Mouse (Mus musculus): Measurements from ENCODE around the gene Olfr64. TPM values are rescaled to one million over a fixed set of nuclear protein-coding genes. Genes with fewer than 3 reads are reported as not detected.

The Olfr64 gene
- polyA plus RNA-seq, 1 experiment, result not detected

DNA sequence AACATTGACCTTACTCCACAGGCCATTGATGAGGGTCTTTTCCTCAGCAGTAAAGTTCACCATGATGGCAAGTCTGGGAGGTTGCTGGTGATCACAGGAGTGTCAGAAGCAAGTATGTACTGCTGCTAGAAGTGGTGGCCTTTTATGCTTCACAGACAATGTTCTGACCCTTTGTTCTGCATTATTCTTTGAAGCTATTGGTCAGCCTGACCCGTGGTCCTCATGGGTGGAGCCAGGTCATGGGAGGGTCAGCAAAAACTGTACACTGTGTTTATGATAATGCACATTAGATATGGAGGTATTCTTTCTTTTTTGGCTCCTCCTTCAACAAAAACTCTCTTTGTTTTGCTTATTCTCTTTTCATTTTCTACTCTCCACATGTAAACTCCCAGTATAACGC, 41.2 kb downstream of the Olfr64 start, which contains the start of gene Hbb-y:
Hbb-y (minus strand) TSS at position 127 of the 400 bp plus-strand sequence.
- no peak for TF ChIP-seq MYOD1 (IDR thresholded peaks at IDR 0.05; ENCODE audit: control insufficient read depth, insufficient read length, low read depth)
- no peak for TF ChIP-seq USF1 (IDR thresholded peaks at IDR 0.05; ENCODE audit: low read depth)
- TF ChIP-seq FOSL1 (IDR thresholded peaks at IDR 0.05; ENCODE audit: insufficient read depth, low read length, poor library complexity, severe bottlenecking), result no peak
- TF ChIP-seq CTCF (IDR thresholded peaks at IDR 0.05; ENCODE audit: control insufficient read depth, insufficient read depth, insufficient read length), result no peak
- TF ChIP-seq CEBPB (IDR thresholded peaks at IDR 0.05; ENCODE audit: low read depth), result no peak
- TF ChIP-seq MYOG (IDR thresholded peaks at IDR 0.05; ENCODE audit: control insufficient read depth, extremely low read depth, insufficient read length), result no peak
- TF ChIP-seq MAX (IDR thresholded peaks at IDR 0.05), result no peak
- H3K79me2 ChIP-seq (ENCODE audit: control insufficient read depth, insufficient read depth), result no peaks in the 10 kb centered on the region

DNA sequence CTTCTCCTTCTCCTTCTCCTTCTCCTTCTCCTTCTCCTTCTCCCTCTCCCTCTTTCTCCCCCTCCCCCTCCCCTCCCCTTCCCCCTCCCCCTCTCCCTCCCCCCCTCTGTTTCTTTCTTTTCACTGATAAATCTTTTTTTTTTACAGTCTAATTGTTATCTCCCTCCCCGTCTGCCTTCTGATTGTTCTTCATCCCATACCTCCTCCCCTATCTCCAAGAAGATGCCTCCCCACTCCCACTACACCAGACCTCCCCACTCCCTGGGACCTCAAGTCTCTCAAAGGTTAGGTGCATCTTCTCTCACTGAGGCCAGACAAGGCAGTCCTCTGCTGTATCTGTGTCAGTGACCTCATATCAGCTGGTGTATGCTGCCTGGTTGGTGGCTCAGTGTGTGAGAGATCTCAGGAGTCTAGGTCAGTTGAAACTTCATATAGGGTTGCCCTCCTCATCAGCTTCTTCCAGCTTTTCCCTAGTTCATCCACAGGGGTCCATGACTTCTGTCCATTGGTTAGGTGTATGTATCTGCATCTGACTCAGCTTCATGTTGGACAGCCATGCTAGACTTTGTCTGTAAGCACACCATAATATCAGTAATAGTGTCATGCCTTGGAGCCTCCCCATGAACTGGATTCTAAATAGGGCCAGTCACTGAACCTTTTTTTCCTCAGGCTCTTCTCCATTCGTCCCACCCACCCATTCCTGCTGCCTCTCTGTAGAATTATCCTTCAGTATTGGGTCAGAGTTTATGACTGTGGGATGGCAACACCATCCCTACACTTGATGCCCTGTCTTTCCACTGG, 49.6 kb downstream of the Olfr64 start:
- Histone ChIP-seq H3K79me3 (ENCODE audit: low read depth) (no peaks in the 10 kb centered on the region), H3K27me3 (ENCODE audit: control insufficient read depth, insufficient read depth, insufficient read length) (no peaks in the 10 kb centered on the region), H3ac (ENCODE audit: control insufficient read depth, insufficient read length, low read depth) (no peak overlapping the region), H3K36me3 (ENCODE audit: control insufficient read depth, insufficient read depth) (no peaks in the 10 kb centered on the region), H3K79me2 (ENCODE audit: control insufficient read depth, insufficient read depth) (no peaks in the 10 kb centered on the region), H3K4me3 (ENCODE audit: insufficient read depth, poor library complexity, severe bottlenecking) (no peak overlapping the region)
- no peak for TF ChIP-seq MYOD1 (IDR thresholded peaks at IDR 0.05; ENCODE audit: control insufficient read depth, insufficient read length, low read depth)
- TF ChIP-seq FOSL1 (IDR thresholded peaks at IDR 0.05; ENCODE audit: insufficient read depth, low read length, poor library complexity, severe bottlenecking), result no peak
- TF ChIP-seq USF1 (IDR thresholded peaks at IDR 0.05; ENCODE audit: low read depth), result no peak
- no peak for TF ChIP-seq CEBPB (IDR thresholded peaks at IDR 0.05; ENCODE audit: low read depth)
- no peak for TF ChIP-seq MAX (IDR thresholded peaks at IDR 0.05)
- no peak for TF ChIP-seq CTCF (IDR thresholded peaks at IDR 0.05; ENCODE audit: control insufficient read depth, insufficient read depth, insufficient read length)
- no peak for TF ChIP-seq MYOG (IDR thresholded peaks at IDR 0.05; ENCODE audit: control insufficient read depth, extremely low read depth, insufficient read length)

More for the DNA sequence above, 41.2 kb downstream of the Olfr64 start, which contains the start of gene Hbb-y:
- Histone ChIP-seq H3K27me3 (ENCODE audit: control insufficient read depth, insufficient read depth, insufficient read length) (no peaks in the 10 kb centered on the region), H3K36me3 (ENCODE audit: control insufficient read depth, insufficient read depth) (no peaks in the 10 kb centered on the region), H3K79me3 (ENCODE audit: low read depth) (no peaks in the 10 kb centered on the region), H3K4me3 (ENCODE audit: insufficient read depth, poor library complexity, severe bottlenecking) (no peak within 1 kb of the TSS), H3ac (ENCODE audit: control insufficient read depth, insufficient read length, low read depth) (no peak within 1 kb of the TSS)

DNA sequence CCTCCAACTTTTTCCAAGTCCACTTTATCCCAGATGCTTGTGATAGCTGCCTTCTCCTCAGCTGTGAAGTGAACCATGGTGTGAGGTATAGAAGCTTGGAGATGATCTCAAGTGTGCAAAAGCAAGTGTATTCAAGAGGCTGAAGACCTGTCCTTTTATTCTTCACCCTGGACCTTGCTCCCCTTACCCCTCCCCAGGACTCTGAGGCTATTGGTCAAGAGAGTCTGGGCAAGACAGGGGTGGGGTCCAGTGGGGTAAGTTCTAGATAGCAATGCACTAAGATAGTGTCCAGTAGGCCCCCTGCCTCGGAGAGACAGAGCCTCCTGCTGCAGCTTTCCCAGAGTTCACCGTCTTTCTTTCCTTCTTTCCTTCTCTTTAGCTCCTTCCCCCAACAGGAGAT, 51.3 kb downstream of the Olfr64 start, which contains the start of gene Hbb-bh1:
Hbb-bh1 (minus strand) TSS at position 131 of the 400 bp plus-strand sequence.
- H3K79me3 ChIP-seq (ENCODE audit: low read depth), result no peaks in the 10 kb centered on the region
- TF ChIP-seq MYOG (IDR thresholded peaks at IDR 0.05; ENCODE audit: control insufficient read depth, extremely low read depth, insufficient read length) (no peak), MYOD1 (IDR thresholded peaks at IDR 0.05; ENCODE audit: control insufficient read depth, insufficient read length, low read depth) (no peak), USF1 (IDR thresholded peaks at IDR 0.05; ENCODE audit: low read depth) (no peak), CEBPB (IDR thresholded peaks at IDR 0.05; ENCODE audit: low read depth) (no peak), FOSL1 (IDR thresholded peaks at IDR 0.05; ENCODE audit: insufficient read depth, low read length, poor library complexity, severe bottlenecking) (no peak), MAX (IDR thresholded peaks at IDR 0.05) (no peak), CTCF (IDR thresholded peaks at IDR 0.05; ENCODE audit: control insufficient read depth, insufficient read depth, insufficient read length) (no peak)
- no peak within 1 kb of the TSS for H3K4me3 ChIP-seq (ENCODE audit: insufficient read depth, poor library complexity, severe bottlenecking)
- H3ac ChIP-seq (ENCODE audit: control insufficient read depth, insufficient read length, low read depth), result no peak within 1 kb of the TSS
- H3K36me3 ChIP-seq (ENCODE audit: control insufficient read depth, insufficient read depth), result no peaks in the 10 kb centered on the region
- H3K79me2 ChIP-seq (ENCODE audit: control insufficient read depth, insufficient read depth), result no peaks in the 10 kb centered on the region
- no peaks in the 10 kb centered on the region for H3K27me3 ChIP-seq (ENCODE audit: control insufficient read depth, insufficient read depth, insufficient read length)

DNA sequence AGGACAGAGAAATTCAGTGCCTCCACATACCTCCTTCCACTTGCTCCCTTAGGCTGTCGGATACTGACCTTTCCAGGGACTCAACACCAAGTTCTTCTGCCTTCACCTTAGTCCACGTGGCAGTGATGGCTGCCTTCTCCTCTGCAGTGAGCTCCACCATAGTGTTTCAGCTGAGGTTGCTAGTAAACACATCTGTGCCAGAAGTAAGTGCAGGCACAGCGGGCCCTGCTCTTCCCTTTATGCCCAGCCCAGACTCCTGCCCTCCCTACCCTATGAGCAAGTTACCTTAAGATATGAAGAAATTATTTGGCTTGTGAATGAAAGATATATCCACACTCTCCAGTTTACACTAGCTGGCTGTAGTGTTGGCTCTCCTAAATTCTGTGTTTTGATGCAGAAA, 54.0 kb downstream of the Olfr64 start, which contains the start of gene Hbb-bh2:
Hbb-bh2 (minus strand) TSS at position 253 of the 400 bp plus-strand sequence.
- TF ChIP-seq MAX (IDR thresholded peaks at IDR 0.05) (no peak), USF1 (IDR thresholded peaks at IDR 0.05; ENCODE audit: low read depth) (no peak), CEBPB (IDR thresholded peaks at IDR 0.05; ENCODE audit: low read depth) (no peak), MYOG (IDR thresholded peaks at IDR 0.05; ENCODE audit: control insufficient read depth, extremely low read depth, insufficient read length) (no peak), CTCF (IDR thresholded peaks at IDR 0.05; ENCODE audit: control insufficient read depth, insufficient read depth, insufficient read length) (no peak), FOSL1 (IDR thresholded peaks at IDR 0.05; ENCODE audit: insufficient read depth, low read length, poor library complexity, severe bottlenecking) (no peak), MYOD1 (IDR thresholded peaks at IDR 0.05; ENCODE audit: control insufficient read depth, insufficient read length, low read depth) (no peak)
- Histone ChIP-seq H3ac (ENCODE audit: control insufficient read depth, insufficient read length, low read depth) (no peak within 1 kb of the TSS), H3K4me3 (ENCODE audit: insufficient read depth, poor library complexity, severe bottlenecking) (no peak within 1 kb of the TSS), H3K79me2 (ENCODE audit: control insufficient read depth, insufficient read depth) (no peaks in the 10 kb centered on the region), H3K36me3 (ENCODE audit: control insufficient read depth, insufficient read depth) (no peaks in the 10 kb centered on the region), H3K27me3 (ENCODE audit: control insufficient read depth, insufficient read depth, insufficient read length) (no peaks in the 10 kb centered on the region), H3K79me3 (ENCODE audit: low read depth) (no peaks in the 10 kb centered on the region)

Other genes with a start within 250 kb of the Olfr64 start
- not detected for gene Olfr623, start 230.8 kb downstream of the Olfr64 start, polyA plus RNA-seq (2012; fragmentation: generic; extraction: Trizol)
- gene Olfr624, start 223.3 kb downstream of the Olfr64 start, polyA plus RNA-seq (2012; fragmentation: generic; extraction: Trizol), result under 0.01 TPM
- not detected for gene Olfr625-ps1, start 211.8 kb downstream of the Olfr64 start, polyA plus RNA-seq (2012; fragmentation: generic; extraction: Trizol)
- gene Olfr243, start 179.8 kb downstream of the Olfr64 start, polyA plus RNA-seq (2012; fragmentation: generic; extraction: Trizol), result not detected
- not detected for gene Olfr628, start 164.1 kb downstream of the Olfr64 start, polyA plus RNA-seq (2012; fragmentation: generic; extraction: Trizol)
- not detected for gene Olfr629, start 149.5 kb downstream of the Olfr64 start, polyA plus RNA-seq (2012; fragmentation: generic; extraction: Trizol)
- gene Olfr630, start 137.2 kb downstream of the Olfr64 start, polyA plus RNA-seq (2012; fragmentation: generic; extraction: Trizol), result not detected
- not detected for gene Olfr69, start 122.9 kb downstream of the Olfr64 start, polyA plus RNA-seq (2012; fragmentation: generic; extraction: Trizol)
- not detected for gene Olfr68, start 114.8 kb downstream of the Olfr64 start, polyA plus RNA-seq (2012; fragmentation: generic; extraction: Trizol)
- gene Olfr67, start 102.7 kb downstream of the Olfr64 start, polyA plus RNA-seq (2012; fragmentation: generic; extraction: Trizol), result not detected
- not detected for gene Hbb-bt, start 80.5 kb downstream of the Olfr64 start, polyA plus RNA-seq (2012; fragmentation: generic; extraction: Trizol)
- not detected for gene Hbb-bs, start 66.4 kb downstream of the Olfr64 start, polyA plus RNA-seq (2012; fragmentation: generic; extraction: Trizol)
- not detected for gene Hbb-bh2, start 54.0 kb downstream of the Olfr64 start, polyA plus RNA-seq (2012; fragmentation: generic; extraction: Trizol)
- not detected for gene Hbb-bh1, start 51.3 kb downstream of the Olfr64 start, polyA plus RNA-seq (2012; fragmentation: generic; extraction: Trizol)
- gene Hbb-y, start 41.3 kb downstream of the Olfr64 start, polyA plus RNA-seq (2012; fragmentation: generic; extraction: Trizol), result not detected
- gene Olfr66, start 8.2 kb downstream of the Olfr64 start, polyA plus RNA-seq (2012; fragmentation: generic; extraction: Trizol), result not detected
- gene Olfr65, start 9.0 kb upstream of the Olfr64 start, polyA plus RNA-seq (2012; fragmentation: generic; extraction: Trizol), result not detected
- gene Olfr631, start 34.3 kb upstream of the Olfr64 start, polyA plus RNA-seq (2012; fragmentation: generic; extraction: Trizol), result not detected
- not detected for gene Olfr632, start 39.9 kb upstream of the Olfr64 start, polyA plus RNA-seq (2012; fragmentation: generic; extraction: Trizol)
- not detected for gene Olfr633, start 50.0 kb upstream of the Olfr64 start, polyA plus RNA-seq (2012; fragmentation: generic; extraction: Trizol)
- not detected for gene Olfr635, start 76.7 kb upstream of the Olfr64 start, polyA plus RNA-seq (2012; fragmentation: generic; extraction: Trizol)
- gene Olfr638, start 104.3 kb upstream of the Olfr64 start, polyA plus RNA-seq (2012; fragmentation: generic; extraction: Trizol), result not detected
- gene Olfr639, start 122.8 kb upstream of the Olfr64 start, polyA plus RNA-seq (2012; fragmentation: generic; extraction: Trizol), result not detected
- gene Olfr640, start 131.1 kb upstream of the Olfr64 start, polyA plus RNA-seq (2012; fragmentation: generic; extraction: Trizol), result not detected
- not detected for gene Olfr641, start 141.0 kb upstream of the Olfr64 start, polyA plus RNA-seq (2012; fragmentation: generic; extraction: Trizol)
- not detected for gene Olfr642, start 158.2 kb upstream of the Olfr64 start, polyA plus RNA-seq (2012; fragmentation: generic; extraction: Trizol)
- gene 4930516K23Rik, start 167.0 kb upstream of the Olfr64 start, polyA plus RNA-seq (2012; fragmentation: generic; extraction: Trizol), result not detected
- gene Olfr644, start 177.4 kb upstream of the Olfr64 start, polyA plus RNA-seq (2012; fragmentation: generic; extraction: Trizol), result not detected
- gene Olfr645, start 191.0 kb upstream of the Olfr64 start, polyA plus RNA-seq (2012; fragmentation: generic; extraction: Trizol), result not detected
- not detected for gene Olfr646, start 210.4 kb upstream of the Olfr64 start, polyA plus RNA-seq (2012; fragmentation: generic; extraction: Trizol)
- not detected for gene Ubqln5, start 235.3 kb upstream of the Olfr64 start, polyA plus RNA-seq (2012; fragmentation: generic; extraction: Trizol)
- not detected for gene Olfr643, start 242.9 kb upstream of the Olfr64 start, polyA plus RNA-seq (2012; fragmentation: generic; extraction: Trizol)
- not detected for gene Ubqln3, start 248.8 kb upstream of the Olfr64 start, polyA plus RNA-seq (2012; fragmentation: generic; extraction: Trizol)

Measured in C2C12 (cell line).